Mouse (Mus musculus): ENCODE measurements around the gene Tbc1d16.

Gene Tbc1d16

DNA sequence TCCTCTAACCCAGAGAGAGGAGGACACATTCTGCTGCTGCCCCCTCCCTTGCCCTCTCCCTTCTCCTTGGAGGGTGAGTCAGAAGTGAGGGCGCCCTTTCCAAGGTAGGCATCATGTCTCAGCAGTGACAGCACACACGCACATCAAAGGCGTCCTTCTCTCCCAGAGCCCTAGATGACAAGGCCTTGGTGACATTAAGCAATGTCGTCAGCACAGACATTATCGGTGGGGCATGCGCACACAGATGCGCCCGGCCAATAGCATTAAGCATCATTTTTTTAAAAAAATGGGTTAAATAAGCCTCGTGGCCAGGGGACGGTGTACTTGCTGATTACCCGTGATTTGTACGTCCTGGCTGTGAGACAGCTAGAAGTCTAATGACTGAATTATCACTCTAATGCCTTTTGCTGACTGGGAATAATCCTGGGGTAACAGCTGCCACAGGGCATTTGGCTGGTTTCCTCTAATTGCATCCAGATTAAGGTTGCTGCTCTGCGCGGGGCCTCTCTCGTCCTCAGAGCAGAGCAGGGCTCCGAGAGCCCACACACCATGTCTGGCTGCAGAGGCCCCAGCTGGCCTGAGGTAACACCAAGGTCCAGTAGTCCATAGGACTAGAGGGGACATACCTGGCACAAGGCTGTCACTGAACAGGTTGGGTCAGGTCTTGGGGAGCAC lies 83.4 kb downstream of the Tbc1d16 start:
- DNase-seq (ENCODE audit: low read depth, low spot score) = no peak

- DNase-seq (ENCODE audit: low read depth, low spot score) = no peak
Measured at GRCm38 (mm10) chr11:119143376-119144002, 84.8 kb downstream of the Tbc1d16 start.

DNA sequence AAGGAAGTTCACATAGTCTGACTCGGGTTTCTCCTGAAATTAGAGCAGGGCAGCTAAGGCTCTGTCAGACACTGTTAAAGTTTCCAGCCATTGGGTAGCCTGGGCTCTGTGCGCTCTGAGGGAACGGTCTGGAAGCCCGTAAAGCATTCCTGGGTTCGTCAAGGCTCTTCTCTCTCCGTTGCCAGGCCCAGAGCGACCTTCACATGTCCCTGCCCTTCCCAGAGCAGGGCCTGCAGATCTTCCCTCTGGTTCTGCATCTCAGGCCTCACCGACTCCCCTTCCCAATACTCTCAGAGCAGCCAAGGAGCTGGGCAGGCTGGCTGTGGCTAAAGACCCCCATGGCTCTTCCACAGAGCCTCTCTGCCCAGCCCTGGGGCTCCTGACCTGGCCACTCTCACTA lies 85.7 kb downstream of the Tbc1d16 start:
- DNase-seq (ENCODE audit: low read depth, low spot score) = no peak

GRCm38 (mm10) chr11:119139026-119139425 lies 89.3 kb downstream of the Tbc1d16 start:
- DNase-seq (ENCODE audit: low read depth, low spot score) = no peak

DNA sequence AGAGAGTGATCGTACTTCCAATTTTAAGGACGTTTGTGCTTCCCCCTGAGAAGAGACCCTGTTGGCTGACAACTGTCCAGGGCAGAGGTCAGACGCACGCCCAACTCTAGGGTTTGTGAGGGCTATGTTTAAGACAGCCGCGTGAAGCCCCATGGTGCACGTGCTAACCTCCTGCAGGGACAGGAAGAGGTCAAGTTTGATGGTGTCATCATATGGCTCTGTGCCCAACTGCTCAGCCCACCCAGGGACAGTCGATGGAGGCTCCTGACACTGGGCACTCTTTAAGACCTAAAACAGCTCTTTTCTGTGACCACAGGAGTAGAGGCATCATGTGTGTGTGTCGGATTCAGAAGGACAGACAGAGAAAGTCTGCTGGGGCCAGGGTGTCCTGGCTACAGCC lies 90.1 kb downstream of the Tbc1d16 start:
- no peak for DNase-seq (ENCODE audit: low read depth, low spot score)

- no peak for DNase-seq (ENCODE audit: low read depth, low spot score)
Measured at GRCm38 (mm10) chr11:119134586-119134985, 93.7 kb downstream of the Tbc1d16 start.

DNA sequence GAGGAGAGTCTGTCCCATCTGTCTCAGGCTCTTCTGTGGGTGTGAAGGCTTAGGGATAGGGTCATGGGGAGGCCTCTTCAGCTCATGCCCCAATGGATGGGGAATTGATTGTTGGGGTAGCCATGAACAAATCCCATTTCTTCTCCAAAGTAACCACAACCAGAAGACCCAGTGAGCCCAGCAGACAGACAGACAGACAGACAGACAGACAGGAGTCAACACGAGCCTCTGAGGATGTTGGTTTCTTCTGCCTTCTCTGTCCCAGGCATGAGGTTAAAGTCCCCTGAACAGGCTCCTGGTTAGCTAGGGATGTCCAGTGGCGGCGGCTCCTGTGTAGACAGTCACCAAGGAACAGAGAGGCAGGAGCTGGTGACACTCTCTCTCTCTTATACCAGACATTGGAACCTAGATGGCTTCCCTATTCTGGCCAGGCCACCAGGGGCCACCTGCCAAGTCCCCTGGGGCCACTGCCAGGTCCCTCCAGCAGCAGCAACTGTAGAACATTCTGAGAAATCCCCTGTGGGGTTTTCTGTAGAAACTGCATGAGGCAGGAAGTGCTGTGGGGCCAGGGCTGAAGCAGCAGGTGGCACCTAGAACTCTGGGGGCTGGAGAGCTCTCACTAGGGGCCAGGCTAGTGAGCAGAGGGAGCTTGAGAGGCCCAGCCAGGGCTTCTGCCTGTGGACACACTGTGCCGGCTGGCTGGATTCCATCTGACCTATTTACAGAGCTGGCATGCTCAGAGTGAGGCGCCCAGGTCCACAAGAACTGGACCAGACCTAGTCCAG lies 94.7 kb downstream of the Tbc1d16 start:
- no peak for DNase-seq (ENCODE audit: low read depth, low spot score)

- no peak for DNase-seq (ENCODE audit: low read depth, low spot score)
Measured at GRCm38 (mm10) chr11:119132198-119133035, 95.9 kb downstream of the Tbc1d16 start.

- peak; percentile 60 for DNase-seq (ENCODE audit: low read depth, low spot score)
Measured at GRCm38 (mm10) chr11:119130081-119130765, 98.1 kb downstream of the Tbc1d16 start.

GRCm38 (mm10) chr11:119129281-119130058 lies 98.8 kb downstream of the Tbc1d16 start:
- no peak for DNase-seq (ENCODE audit: low read depth, low spot score)

DNA sequence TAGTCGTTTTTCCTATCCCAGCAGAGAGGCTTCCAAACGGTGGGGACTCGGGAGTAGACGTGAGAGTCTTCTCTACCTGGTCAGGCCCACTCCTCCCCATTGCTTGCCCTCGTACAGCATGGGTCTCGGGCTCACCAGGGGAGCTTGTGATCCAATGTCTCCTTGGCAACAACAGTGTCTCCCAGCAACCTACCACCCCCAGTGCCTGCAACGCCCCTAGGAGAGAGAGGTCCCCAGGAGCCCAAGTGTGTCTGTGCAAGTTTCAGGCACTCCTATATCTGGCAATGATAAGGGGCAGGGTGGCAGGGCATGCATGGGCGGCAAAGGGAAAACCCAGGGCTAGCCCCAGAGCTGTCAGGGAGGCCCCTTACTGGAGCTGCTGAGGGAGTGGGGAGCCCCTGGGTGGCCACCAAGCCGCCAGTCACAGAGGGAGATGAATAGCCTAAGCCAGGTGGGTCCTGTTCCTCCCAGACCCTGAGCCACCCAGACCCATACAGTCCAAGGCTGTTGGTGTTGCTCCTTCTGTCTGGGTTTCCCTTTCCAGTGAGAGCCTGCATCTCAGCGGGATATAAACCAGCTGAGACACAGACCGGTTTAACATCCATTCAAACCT lies 99.5 kb downstream of the Tbc1d16 start:
- no peak for DNase-seq (ENCODE audit: low read depth, low spot score)

GRCm38 (mm10) chr11:119127686-119128473 lies 100.4 kb downstream of the Tbc1d16 start:
- DNase-seq (ENCODE audit: low read depth, low spot score) = no peak

- no peak for DNase-seq (ENCODE audit: low read depth, low spot score)
Measured at GRCm38 (mm10) chr11:119127147-119127546, 101.2 kb downstream of the Tbc1d16 start.

DNA sequence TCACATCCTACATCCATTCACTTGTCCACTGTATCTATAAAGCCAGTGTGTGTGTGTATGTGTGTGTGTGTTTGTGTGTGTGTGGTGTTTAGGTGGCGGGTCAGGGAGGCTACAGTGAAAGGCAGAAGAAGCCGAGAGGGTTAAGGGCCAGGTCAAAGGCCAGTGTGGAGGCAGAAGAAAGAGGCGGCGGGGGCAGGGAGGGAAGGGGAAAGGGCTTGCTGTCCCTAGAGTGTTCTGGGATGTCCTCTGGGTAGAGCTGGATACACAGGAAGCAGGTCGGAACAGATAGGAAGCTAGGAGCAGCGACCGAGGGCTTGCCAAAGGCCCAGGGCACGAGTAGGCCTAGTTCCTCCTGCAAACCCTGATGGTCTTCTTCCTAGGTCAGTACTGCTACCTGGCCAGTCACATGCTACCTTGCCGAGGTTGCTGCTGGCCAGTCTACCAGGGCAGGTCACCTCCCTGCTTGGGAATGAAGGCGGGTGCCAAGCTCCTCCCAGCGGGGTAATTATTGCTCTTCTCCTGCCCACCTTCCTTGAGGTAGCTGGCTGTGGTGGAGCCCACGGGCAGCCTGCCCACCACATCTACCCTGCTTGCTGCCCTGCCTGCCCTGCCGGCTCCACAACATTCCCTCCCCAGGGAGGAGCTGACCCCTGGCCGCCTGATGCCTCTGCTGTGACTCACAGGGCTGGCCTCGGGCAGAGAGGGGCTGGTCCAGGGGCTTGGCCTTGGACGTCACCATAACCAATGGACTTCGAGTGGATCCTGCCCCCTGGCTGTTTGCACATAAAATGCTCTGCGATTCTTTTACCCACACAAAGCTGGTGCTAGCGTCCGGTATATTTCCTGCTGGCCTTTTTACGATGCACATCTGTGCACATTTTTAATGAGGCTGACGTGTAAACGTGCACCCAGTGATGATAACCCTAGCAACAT lies 102.1 kb downstream of the Tbc1d16 start:
- peak; percentile 76 for DNase-seq (ENCODE audit: low read depth, low spot score)

DNA sequence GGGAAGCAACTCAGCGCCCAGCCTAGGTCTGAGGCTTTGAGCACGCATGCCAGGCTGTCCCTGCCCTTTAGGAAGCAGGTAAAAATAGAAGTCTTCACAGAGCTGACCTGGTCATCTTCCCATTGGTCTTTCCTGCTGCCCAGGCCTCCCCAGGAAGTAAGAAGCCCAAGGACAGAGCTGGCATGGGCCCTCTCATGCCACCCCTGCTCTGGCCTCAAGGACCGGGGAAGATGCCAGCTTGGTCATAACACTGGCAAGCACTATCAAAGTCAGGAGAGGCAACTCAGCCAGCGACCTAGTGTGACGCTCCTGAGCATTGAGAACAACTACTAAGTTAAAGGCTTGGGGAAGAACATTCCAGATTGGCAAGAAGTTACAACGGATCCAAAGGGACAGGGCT lies 103.8 kb downstream of the Tbc1d16 start:
- DNase-seq (ENCODE audit: low read depth, low spot score) = no peak

DNA sequence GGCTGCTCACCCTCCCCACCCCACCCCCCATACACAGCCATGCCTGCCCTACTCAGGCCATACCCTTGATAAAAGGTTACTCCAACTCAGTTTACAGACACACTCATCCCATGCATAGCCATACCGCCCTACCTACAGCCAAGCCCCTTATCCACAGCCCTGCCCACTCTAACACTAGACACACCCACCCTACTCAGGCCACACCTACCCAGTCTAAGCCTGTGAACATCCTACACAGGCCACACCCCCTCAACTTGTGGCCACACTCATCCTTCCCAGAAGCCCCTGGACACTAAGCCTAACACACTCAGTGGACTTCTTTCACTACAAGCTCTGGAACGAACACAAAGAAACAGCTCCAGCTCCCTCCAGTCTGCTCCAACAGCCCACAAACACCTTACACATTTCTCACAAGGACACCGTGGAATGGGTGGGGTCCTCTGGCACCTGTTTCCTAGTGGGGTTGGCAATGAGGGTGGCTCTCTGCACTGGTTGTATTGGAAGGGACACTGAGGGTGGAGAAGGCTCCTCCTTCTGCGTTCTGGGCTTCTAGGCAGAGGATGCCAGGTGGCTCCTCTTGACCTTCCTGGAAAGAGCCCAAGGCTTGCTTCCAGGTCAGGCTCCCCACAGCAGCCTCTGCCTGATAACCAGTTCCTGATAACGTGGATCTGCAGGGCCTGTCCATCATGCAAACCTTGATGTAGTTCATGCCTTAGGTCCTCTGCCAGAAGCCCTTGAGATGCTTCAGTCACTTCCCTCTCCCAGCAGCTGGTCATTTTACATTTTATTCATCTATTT lies 104.6 kb downstream of the Tbc1d16 start:
- DNase-seq (ENCODE audit: low read depth, low spot score) = no peak

DNA sequence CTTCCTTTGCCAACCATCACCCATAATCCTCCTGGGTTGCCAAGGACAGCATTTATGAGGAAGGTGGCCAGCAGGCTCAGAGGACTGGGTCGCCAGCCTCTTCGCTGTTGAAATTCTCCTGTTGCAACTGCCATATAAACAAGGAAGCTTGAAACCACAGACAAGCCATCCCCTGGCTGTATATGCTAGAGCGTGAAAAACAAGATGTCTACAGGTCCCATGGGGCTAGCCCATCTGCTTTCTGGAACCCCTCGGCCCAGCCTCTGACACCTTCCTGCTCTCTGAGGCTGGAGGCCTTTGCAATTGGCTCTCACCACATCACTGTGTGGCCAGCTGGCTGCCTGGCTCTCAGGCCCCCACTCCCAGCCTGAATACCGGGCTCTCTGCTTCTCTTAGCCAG lies 105.9 kb downstream of the Tbc1d16 start:
- no peak for DNase-seq (ENCODE audit: low read depth, low spot score)
